Mouse (Mus musculus): Measurements from ENCODE around the gene Olfr401. TPM values are rescaled to one million over a fixed set of nuclear protein-coding genes. Genes with fewer than 3 reads are reported as not detected.

Gene Olfr401
- not detected for total RNA-seq (2023)

DNA sequence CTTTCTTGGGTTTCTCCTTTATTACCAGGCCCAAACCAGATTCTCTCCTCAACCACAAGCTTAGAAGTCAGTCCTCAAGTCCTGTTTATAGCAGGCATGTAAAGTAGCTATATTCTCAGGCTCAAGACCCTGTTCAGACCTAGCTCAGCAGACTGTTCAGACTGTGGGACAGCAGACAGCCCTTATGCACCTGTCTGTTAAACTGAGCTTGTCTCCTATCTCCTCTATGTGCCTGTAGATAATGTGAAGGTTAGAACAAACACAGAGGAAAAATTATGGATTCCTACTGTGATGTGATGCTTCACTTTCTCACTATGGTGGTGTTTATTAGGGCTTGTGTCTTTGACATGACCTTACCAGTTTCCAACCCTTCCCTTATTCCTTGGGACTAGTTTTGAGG, at the start of gene Olfr401:
Gene Olfr401 (plus strand): TSS at position 301 of the 400 bp plus-strand sequence.

GRCm38 (mm10) chr11:74069655-74070054, 43.9 kb upstream of the Olfr401 start, which contains the start of gene Zfp616:
TSS of gene Zfp616 (plus strand) at chr11:74069955.

DNA sequence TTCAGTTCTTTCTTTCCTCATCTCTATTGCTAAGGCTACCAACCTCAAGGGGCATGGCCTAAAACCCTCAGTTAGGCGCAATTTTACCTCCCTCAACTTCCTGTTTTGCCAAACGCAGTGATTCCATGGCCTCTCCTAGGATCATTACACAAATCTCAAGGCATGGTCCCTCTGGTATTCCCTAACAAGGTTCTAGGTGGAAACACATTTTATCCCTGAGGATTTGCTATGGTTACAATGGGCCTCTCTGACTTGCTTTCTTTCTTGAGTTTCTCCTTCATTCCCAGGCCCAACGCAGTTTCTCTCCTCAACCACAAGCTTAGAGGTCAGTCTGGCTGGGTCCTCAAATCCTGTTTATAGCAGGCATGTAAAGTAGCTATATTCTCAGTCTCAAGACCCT, 39.7 kb downstream of the Olfr401 start, which contains the start of gene Olfr402:
Gene Olfr402 (plus strand): TSS at position 301 of the 400 bp plus-strand sequence.

Other genes with a start within 250 kb of the Olfr401 start
- not detected for gene Olfr394, start 222.9 kb upstream of the Olfr401 start, total RNA-seq (2023)
- not detected for gene Olfr395, start 204.4 kb upstream of the Olfr401 start, total RNA-seq (2023)
- not detected for gene Olfr23, start 177.0 kb upstream of the Olfr401 start, total RNA-seq (2023)
- not detected for gene Olfr397, start 152.9 kb upstream of the Olfr401 start, total RNA-seq (2023)
- not detected for gene Olfr398, start 123.3 kb upstream of the Olfr401 start, total RNA-seq (2023)
- gene Olfr139, start 57.2 kb upstream of the Olfr401 start, total RNA-seq (2023): not detected
- not detected for gene Olfr399, start 57.1 kb upstream of the Olfr401 start, total RNA-seq (2023)
- gene Zfp616, start 43.8 kb upstream of the Olfr401 start, total RNA-seq (2023): not detected
- not detected for gene Olfr402, start 39.8 kb downstream of the Olfr401 start, total RNA-seq (2023)
- not detected for gene Olfr403, start 72.5 kb downstream of the Olfr401 start, total RNA-seq (2023)
- not detected for gene Olfr43, start 97.7 kb downstream of the Olfr401 start, total RNA-seq (2023)
- gene Olfr406, start 146.1 kb downstream of the Olfr401 start, total RNA-seq (2023): not detected
- gene Olfr59, start 170.0 kb downstream of the Olfr401 start, total RNA-seq (2023): not detected
- gene Olfr410, start 224.3 kb downstream of the Olfr401 start, total RNA-seq (2023): not detected
- not detected for gene Olfr411, start 238.9 kb downstream of the Olfr401 start, total RNA-seq (2023)
- gene Olfr412, start 248.4 kb downstream of the Olfr401 start, total RNA-seq (2023): not detected

All from CD8-positive naive resting alpha-beta T cell, adult 57 days (primary cell).